10 mouse cellular contexts compared by ENCODE assay signal in the genomic region with DNA sequence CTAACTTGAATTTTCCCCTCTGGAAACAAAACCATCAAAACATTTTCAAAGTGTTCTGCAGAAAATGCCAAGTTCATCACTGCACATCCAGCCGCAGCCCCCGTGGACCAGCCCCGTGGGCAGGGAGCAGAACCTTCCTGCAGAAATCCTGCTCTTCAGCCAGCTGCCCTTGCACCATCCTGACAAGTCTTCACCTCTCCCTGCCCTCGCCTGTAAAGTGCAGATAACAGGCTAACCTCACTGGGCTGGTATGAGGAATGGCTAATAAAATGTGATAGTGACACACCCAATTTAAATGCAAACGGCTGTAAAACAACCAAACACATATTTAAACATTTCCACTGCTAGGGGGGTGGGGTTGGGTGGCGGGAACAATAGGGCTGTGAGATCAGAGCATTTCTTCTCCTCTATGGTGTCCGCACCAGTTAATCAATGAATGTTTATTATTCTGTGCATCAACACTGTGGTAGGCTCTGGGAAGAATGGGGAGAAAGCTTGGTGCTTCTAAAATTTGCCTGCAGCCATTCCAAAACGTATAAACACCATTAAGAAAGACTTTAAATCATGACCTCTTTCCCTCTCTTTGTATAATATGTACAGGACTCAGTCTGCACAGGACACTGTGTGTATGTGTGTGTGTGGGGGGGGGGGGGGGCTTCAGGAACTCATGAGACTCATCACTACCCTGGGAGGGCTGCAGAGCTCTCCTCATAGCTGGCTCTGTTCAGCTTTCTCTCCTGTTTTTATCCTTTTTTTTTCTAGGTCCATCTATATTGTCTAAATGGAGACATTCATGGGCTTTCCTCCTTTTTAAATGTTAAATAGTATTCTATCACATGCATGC.
A peak's percentile ranks its signal among the peaks of the same experiment; 100 is the strongest.
DNase-seq lines count a peak whose midpoint lies in the region; ATAC-seq lines count a peak whose summit lies in the region.
"Had no signal": no experiment of that assay in that cellular context is flagged by ENCODE, and none has a peak within 500 bp of the region (broad histone marks: within the 10 kb centered on the region; RNA-seq: fewer than 3 reads in every experiment).

No protein-coding gene starts in this region.

- no peak for DNase-seq in heart, postnatal 36 days
- DNase-seq in urinary bladder, postnatal 25 days (ENCODE audit: low spot score): peak; percentile 38
- DNase-seq in urinary bladder, adult 2 months (ENCODE audit: low spot score): no peak
- peak; percentile 82 for DNase-seq in liver, embryonic 13.5 days
- DNase-seq in layer of hippocampus, postnatal 10 days (ENCODE audit: low spot score in 2 of 2): no peak
- no peak for DNase-seq in cerebellum, adult 18-20 months
- no peak for DNase-seq in thymus, postnatal 4 days
- DNase-seq: forebrain, postnatal 0 days; kidney, postnatal 14 days had no signal

- peak; percentile 81 for ATAC-seq in heart, embryonic 12.5 days (ENCODE audit: insufficient number of reproducible peaks, low FRiP score)
- ATAC-seq in liver, embryonic 13.5 days (ENCODE audit: low read depth): peak; percentile 83
- ATAC-seq: forebrain, postnatal 0 days had no signal

- no peak overlapping the region for H3K4me3 ChIP-seq in heart, embryonic 12.5 days
- H3K4me3 ChIP-seq in liver, embryonic 13.5 days (replicated peaks): no peak overlapping the region; the same call in 1 of the 2 replicates

- WGBS in heart, embryonic 12.5 days: 20% methylated on average over 8 of the region's 8 CpGs
- WGBS in liver, embryonic 13.5 days (ENCODE audit: insufficient replicate concordance): 19% methylated on average over 8 of the region's 8 CpGs

- H3K9ac ChIP-seq in heart, embryonic 12.5 days: no peak overlapping the region
- peak overlapping the region; percentile 68 for H3K9ac ChIP-seq in liver, embryonic 13.5 days
- H3K9ac ChIP-seq: forebrain, postnatal 0 days had no signal

- H3K4me2 ChIP-seq in heart, embryonic 12.5 days: no peak overlapping the region
- peak overlapping the region; percentile 49 for H3K4me2 ChIP-seq in liver, embryonic 13.5 days

- H3K4me1 ChIP-seq in heart, embryonic 12.5 days (replicated peaks): peaks cover 14% of the 10 kb centered on the region
- H3K4me1 ChIP-seq in liver, embryonic 13.5 days (replicated peaks): peaks cover 88% of the 10 kb centered on the region

- H3K9me3 ChIP-seq in heart, embryonic 12.5 days (replicated peaks): no peaks in the 10 kb centered on the region
- H3K9me3 ChIP-seq in liver, embryonic 13.5 days (replicated peaks): no peaks in the 10 kb centered on the region

- no peaks in the 10 kb centered on the region for H3K36me3 ChIP-seq in heart, embryonic 12.5 days
- H3K36me3 ChIP-seq in liver, embryonic 13.5 days: no peaks in the 10 kb centered on the region

- peak overlapping the region; percentile 47 for H3K27ac ChIP-seq in heart, embryonic 12.5 days (ENCODE audit: poor library complexity, severe bottlenecking)
- H3K27ac ChIP-seq in liver, embryonic 13.5 days: peak overlapping the region; percentile 98

- intact Hi-C loops in heart, postnatal 36 days (cut with DNase I): no loop called here

- H3K27me3 ChIP-seq in heart, embryonic 12.5 days (replicated peaks): no peaks in the 10 kb centered on the region
- no peaks in the 10 kb centered on the region for H3K27me3 ChIP-seq in liver, embryonic 13.5 days

Comparison
In these comparisons a context has a peak if more than half of its experiments do, and no peak if none do; other contexts are left out.
1. DNase-seq: peak in urinary bladder, postnatal 25 days (single experiment) and liver, embryonic 13.5 days (single experiment); none in heart, postnatal 36 days (0 of 2), urinary bladder, adult 2 months (single experiment), layer of hippocampus, postnatal 10 days (0 of 2), cerebellum, adult 18-20 months (0 of 2) and thymus, postnatal 4 days (single experiment).